Mouse (Mus musculus) heart, postnatal 0 days (tissue): Measurements from ENCODE around the gene Plxna2.

Experiments
- CTCF ChIP-seq: IDR thresholded peaks from 2 replicates; pipeline ENCODE4 v1.5.1; 2016; ENCODE audit warnings: antibody characterized with exemption, control low read depth, low read depth
- EP300 ChIP-seq: IDR thresholded peaks from 2 replicates; pipeline ENCODE4 v1.6.1; 2016; ENCODE audit warnings: antibody characterized with exemption, low read depth

DNA sequence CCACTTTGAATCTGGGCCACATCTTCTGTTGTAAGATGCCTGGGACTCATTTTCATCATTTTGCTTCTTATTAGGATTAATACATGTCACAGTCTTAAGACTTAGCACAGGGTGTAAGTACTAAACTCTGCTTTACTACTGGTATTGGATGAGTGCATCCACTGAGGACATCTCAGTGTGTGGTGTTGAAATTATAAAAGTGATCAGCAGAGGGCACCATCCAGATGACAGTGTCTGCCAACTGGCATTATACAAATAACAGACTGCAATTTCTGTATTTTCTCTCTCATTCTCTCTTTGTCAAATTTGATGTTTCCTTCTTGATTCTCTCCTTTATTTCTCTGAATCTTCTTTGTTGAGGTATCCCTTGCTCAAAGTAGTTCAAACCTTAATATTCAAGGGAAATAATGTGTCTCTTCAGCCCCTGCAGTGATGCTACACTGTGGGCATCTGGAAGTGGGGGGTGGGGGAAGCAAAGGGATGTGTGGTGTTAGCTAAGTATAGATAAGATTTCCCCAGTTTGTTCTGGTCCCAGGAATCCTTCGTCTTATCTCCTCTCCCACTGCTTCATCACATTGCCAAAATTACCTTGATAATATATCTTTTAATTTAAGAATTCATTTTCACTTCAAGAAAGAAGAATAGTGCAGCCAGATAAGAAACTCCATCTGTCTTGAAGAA is 221.4 kb downstream of the Plxna2 start:
- TF ChIP-seq CTCF (peak; percentile 59), EP300 (no peak)
